Mouse (Mus musculus): ENCODE measurements around the gene Agap1.

The Agap1 gene

DNA sequence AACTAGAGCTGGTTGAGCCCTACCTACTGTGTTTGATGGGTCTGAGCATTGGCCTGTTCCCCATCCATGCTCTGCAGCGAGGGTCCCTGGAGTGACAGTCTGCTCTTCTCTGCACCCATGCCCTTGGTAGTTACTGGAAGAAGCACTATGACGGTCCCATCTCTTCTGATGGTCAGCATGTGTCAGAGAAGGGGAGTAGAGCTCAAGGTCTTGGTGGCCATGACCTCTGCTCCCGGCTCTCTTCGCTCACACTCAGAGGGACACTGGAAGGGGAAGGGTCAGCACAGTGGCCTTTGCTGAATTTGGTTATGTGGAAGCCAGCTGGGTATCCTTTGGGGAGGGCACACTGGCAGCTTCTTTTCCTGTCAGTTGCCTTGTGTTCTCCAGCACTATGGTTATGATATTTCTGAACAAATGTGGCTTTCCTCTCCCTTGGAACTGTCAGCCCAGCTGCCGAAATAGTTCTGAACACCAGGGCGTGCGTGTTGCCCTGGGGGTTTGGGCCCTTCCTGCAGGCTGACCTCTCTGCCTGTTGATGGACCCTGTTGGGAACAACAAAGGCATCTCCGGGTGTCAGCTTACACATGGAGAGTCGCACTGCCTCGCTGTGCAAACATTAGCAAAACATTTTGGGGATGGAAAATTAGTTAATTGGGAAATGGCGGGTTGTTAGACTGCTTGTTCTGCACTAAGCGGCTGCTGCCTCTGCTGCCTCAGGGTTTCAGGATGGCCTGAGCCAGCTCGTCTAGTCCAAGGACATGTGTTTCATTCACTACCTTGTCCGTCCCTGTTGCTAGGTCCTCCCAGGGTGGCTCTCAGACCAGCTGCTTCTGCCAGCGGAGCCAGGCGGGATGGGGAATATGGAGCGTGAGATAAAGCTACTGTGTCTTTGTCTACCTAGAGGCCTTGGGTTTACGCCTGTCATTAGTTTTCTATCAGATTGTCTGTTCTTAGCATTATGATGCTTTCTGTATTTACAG, 93.2 kb downstream of the Agap1 start:
- peak; percentile 42 to 48 for DNase-seq

DNA sequence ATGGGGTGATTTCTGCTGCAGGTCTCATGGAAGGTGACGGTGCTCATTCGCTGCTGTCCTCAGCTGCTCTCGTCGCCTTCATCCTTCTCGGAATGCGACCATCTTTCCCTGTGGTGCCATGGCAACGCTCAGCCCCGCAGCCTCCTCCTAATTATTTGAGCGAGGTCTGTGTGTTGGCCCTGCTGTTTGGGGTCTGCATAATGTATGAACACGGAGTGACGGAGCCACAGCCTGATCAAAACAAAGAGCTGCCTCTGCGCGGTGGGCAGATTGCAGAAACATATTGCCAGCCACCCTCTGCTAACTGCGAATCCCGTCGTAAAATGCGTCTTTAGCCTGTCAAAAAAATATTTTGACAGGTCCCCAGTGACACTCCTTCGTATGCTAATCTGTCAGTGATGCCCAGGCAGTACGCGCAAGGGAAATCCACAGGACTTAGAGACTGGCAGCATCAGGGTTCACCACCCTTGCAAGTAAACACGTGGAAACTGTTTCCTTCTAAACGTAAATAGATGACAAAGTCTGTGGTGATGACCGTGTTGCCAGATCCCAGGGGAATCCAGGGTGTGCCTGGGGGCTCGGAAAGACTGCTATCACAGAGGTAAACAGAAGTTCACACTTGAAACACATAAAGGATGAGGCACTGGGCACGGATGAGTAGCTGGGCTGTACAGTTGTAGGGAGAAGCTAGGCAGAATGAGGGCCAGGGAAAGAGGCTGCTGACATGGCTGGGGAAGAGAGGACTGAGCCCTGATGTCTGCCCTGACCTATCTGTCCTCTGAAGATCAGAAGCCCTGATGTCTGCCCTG, 95.7 kb downstream of the Agap1 start:
- no peak for DNase-seq

DNA sequence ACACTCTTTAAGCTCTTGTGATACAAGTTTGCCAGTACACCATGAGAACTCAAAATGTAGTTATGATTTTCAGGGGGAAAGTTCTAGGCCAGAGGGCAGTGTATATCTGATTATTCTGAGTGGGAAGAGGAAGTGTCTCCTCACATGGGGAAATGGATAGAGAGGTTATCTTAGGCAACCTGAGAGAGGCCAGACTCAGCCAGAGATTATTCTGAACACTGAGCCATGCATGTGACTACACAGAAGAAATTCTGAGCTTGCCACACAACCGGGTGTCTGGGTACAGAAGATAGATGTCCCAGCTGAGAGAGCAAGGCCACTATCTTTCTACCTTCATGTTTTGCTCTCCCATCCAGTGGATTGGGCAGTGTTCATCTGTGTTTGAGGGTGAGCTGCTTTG, 97.9 kb downstream of the Agap1 start:
- no peak for DNase-seq

DNA sequence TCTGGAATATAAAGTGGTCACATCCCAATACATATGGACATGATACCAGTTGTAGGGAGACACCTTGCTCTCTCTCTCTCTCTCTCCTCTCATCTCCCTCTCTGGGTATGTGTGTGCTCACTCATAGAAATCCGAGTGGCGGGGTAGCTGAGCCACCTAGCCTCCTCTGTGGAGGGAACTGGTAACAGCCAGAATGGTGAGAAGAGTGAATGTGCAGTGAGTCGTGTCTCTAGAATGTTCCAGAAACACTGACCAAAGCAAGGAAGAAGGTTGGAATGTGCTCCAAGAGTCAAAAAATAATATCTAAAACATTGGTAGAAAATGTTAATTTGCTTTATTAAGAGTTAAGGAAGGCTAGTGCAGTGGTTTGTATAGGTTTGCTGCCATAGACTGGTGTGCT, 99.2 kb downstream of the Agap1 start:
- DNase-seq, result no peak

DNA sequence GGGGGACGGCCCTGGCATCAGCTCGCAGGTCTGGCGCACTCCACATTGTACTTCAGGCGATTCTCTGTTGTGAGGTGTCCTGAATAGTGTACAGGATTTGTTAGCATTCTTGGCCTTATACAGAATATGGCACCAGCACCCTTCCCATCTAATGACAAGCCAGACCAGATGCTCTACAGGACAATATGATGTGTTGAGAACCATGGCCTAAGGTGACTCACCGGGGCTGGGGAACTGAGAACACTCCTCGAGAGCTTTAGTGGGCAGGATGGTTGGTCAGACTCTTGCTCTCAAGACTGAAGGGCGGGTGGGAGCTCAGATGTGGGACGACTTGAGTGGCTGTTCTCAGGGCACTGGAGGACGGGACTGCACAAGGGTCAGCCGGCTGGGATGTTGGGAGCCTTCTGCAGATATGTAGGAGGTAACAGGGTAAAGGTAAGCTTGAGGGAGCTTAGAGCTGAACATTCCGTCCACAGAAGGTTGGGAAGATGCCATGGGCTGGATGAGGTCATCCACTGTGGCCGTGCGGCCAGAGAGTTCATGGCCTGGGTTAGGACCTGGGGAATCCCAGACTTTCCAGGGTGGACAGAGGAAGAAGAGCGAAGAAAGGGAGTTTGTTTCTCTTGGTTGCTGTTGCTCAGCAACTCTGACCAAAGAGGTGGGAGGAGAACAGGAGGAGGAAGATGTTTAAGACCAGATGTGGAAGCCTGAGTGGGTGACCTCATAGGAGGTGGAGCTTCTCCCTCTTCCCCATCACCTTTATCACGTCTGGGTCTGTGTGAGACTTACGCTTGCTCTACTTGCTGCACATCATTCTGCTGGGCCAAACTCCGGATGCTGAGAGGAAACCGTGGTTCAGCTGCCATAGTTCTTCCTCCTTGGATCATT, 100.6 kb downstream of the Agap1 start:
- no peak for DNase-seq

DNA sequence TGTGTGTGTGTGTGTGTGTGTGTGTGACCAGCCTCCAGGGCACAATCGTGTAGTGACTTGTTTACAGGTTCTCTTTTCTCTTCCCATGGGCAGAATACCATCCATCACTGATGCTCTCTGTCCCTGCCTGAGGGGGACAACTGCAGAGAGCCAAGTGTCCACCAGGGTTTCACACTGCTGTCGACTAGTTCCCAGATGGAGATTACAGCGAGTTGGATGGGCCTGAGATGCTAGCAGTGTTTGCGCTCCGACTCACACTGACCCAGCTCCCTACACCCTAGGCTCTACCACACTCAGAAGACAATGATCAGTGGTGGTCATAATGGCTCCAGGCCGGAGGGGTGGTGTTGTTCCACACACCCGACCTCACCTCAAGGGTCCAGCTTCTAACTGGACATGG, 101.4 kb downstream of the Agap1 start:
- peak; percentile 48 to 67 for DNase-seq

DNA sequence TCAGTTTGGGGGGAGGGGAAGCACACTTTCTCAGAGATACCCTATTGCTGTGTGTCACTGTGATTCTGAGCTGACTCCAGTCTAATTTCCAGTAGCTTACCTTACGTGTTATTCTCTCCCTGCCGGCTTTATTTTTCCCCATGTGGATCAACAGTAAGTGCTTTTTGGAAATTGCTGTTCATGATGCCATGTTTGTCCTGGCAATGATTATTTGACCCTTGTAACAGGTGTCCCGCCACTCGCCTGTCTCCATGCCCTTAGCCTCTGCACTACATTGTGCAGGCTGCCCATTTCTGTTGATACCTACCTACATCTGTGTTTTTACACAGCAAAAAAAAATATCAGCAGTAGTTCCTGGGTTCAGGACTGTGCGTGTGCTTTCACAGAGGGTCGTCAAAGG, 102.8 kb downstream of the Agap1 start:
- no peak for DNase-seq

DNA sequence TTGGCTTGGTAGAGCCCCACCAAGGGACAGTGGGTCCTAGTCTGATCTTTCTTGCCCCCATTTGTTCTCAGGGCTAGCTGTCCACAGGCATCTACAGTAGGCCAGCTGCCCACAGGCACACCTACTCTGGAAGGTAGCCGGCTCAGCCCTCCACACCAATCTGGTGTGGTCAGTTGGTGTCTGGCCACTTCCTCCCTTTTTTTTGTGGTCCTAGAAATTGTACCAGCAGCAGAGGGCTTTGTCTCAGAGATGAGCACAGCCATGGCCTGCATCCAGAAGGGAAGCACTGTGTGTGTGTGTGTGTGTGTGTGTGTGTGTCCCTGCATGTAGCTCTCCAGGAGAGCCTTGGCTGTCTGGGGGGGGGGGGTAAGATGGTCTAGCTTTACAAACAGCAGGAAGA, 103.5 kb downstream of the Agap1 start:
- DNase-seq, result peak; percentile 39 to 61

DNA sequence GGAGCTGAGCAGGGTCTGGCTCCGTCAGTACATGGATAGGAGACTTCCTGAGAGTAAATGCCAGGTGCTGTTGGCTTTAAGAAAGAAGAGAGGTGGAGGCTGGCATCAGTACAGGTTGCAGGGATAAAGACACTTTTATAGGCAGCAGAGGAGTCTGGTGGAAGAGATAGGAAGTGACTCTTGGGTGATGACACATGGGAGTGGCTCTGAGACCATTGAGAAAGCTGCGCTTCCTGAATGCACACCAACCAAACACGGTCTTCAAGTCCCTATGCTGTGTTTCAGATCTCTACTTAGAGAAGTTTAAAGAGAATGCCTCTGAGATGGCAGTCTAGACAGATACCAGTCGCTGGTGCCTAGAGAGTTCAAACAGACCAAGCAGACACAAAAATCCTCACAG, 108.8 kb downstream of the Agap1 start:
- DNase-seq, result no peak

DNA sequence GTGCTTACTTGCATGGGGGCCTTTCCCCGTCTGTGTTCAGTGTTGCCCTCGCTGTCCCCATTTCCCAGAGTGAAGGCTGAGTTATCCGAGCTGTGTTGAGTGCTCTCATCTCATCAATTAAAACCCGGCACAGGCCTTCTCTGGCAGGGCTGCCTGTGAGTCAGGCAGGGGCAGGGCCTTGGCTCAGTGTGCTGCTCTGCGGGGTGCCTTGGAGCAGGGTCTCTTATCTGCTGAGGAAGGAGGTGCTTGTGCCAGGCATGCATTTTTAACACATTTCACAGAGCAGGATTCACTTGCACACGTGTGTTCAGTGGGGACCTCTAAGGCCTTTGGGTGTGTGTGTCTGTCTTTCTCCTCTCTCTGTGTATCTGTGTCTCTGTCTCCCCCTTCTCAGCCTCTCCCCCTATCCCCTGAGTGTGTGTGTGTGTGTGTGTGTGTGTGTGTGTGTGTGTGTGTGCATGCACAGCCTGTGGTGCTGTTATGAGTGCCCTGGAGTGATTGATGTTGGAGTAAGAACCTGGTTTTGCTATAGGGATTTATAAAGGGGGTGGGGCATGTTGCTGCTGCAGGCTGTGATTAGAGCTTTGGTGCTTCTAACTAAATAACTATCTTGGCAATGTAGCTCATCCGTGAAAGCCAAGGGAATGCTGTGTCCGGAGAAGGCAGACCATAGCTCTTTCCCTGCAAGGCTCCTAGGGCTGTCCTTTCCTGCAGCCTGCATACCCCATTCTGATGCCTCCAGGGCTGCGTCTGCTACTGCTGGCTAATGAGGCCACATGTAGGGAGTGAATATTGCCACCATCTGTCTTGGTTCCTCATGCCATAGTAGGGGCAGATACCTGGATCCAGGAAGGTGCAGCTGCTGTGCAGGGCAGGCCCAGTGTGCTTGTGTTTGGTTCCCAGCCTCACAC, 112.2 kb downstream of the Agap1 start:
- DNase-seq, result peak; percentile 66 to 75

DNA sequence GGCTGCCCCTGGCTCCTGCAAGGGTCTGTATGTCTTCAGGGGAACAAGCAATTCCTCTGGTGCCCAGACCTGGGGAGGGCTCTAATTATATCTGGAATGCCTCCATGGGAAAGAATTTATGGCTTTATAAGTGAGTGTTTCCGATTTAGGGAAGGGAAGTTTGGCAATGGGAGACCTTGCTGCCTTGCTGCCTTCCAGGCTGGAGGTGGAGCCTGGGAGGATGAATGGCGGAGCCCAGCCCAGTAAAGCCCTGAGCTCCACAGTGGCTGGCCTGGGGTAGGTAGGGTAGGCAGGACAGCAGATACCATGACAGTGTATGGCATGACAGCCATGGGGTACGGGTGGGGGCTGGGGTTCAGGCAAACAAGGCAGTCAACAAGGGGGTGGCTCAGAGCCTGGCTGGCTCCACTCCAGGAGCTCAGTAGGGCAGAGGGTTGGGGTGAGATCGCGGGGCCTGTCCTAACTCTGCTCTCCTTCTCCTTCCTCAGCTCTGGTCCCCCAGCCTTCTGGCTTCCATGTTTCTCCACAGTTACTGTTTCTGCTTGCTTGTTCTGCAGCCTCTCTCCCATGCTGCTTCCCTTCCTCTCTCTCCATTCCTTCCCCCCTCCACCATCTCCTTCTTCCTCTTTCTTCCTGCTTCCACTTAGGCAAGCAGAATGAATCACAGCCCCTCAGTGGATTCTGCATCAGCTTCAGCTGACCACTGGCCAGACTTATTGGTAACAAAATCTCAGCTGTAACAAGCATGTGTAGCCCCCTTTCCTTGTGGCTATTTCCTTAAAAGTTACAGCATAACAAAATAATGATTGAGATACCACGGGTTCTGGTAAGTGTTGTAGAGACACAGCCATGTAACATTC, 114.2 kb downstream of the Agap1 start:
- DNase-seq, result peak in 1 of 2 experiments; percentile 42

DNA sequence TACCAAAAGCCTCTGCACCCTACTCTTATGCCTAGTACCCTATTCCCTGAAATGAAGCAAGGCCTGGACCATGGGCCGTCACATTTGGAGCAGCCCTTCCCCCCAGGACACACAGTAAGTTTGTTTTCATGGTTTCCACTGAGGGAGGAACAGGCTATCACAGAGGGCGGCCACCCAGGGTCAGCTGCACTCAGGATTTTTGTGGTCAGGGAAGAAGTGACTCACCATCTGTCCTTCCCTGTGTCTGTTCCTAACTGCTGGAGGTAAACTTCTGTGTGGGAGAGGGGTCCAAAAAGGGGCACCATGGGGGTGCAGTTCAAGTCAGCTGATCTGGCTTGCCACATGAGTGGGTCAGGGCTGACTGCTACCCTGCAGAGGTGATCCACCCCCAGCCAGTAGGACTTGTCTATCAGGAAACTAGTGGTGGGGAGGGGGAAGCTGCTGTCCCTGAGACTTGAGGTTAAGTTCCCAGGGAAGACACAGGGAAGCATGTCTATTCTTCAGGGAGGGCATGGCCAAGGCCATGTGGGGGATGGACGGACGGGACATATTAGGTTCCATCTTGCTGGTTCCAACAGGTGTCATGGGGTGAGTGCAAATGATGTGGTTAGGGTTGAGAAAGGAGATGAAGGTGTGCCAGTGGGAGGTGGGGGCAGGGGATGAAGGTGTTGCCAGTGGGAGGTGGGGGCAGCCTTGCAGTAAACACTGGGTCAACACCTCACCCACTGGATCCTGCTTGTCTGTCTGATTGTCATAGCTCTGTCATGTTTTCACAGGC, 116.1 kb downstream of the Agap1 start:
- DNase-seq, result no peak

DNA sequence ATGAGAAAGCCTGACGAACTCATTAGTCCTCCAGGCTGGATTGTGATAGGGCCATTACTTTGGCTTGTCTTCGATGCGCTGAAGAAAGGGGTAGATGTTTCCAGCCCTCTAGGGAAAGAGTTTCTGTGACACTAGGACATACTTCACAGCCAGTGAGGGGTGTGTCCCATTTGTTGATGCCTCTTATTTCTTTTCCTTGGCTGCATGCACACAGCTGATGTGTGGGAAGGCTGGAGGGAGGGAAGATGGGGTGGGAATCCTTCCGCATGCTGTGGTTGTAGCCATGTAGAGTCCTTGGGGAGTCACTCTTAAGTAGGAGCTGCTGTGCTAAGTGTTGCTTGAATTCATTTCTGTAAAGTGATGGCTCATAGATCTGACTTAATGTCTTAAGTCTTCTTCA, 118.9 kb downstream of the Agap1 start:
- DNase-seq, result no peak

DNA sequence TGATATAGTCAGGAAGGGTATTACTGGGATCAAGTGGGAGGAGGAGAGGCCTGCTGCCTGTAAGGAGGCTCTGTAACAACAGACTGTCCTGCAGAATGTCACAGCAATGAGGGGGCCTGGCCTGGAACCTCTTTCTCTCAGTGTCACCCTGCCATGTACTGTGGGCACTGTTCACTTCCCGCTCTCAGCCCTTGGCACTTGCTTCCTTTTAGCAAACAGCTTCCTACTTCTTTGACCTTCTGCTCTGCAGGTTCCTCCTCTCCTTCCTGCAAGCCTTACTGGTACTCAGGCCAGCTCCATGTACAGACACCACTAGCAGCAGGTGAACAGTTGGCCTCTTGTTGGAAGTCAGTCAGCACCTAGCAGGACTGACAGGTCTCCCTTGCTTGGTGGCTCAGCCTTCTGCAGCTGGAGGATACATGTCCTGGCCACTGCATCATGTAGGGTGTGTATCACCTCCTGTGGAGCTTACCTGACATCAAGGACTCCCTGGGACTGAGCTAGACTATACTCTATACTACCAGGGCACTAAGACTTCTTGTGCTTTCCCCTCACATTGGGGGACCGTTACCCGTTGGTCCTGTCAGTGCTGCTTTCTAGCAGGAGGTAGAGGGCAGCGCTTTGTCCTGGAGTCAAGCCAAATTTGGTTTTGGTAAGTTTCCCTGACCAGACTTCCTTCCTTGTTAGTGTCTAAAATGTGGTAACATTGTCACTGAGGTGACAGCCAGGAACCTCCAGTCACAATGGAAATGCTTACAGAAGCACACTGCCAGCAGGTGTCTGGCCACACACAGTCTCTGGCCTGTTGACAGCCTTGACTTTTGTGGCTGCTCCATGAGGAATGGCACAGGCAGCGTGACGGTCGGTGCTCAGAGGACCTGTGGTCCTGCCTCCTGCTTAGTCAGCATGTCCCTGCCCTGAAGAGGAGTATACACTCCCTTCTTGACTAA, 120.6 kb downstream of the Agap1 start:
- DNase-seq, result peak in 1 of 2 experiments; percentile 64

DNA sequence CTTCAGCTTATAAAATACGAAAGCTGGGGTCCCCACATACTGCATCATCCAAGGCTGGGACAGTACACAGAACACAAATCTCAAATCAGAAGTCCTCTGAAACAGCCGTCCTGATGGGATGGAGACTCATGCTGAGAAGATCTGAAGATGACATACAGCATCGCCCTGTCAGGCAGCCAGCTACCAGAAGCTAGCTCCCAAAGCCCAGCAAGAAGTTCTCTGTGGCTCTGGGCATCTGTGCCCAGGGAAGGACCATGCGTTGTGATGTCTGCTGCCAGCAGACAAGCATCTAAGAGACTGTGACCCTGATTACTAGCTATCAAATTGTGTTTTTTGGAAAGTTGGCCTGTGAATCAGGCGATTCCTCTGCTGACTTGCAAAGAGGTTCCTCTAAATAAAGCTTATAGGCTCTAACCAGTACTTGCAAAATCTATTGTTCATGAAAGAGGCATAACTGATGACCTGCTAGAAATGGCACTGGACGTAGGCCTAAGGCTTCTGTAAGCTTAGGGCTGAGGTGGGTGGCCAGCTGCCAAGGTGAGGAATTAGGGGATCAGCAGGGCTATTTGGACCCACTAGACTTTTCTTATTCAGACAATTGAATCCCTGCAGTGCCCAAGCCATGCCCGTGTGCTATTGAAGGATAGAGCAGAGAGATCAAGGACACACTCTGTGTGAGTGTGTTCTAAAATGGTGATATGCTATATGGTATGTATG, 121.7 kb downstream of the Agap1 start:
- DNase-seq, result peak; percentile 46 to 62

DNA sequence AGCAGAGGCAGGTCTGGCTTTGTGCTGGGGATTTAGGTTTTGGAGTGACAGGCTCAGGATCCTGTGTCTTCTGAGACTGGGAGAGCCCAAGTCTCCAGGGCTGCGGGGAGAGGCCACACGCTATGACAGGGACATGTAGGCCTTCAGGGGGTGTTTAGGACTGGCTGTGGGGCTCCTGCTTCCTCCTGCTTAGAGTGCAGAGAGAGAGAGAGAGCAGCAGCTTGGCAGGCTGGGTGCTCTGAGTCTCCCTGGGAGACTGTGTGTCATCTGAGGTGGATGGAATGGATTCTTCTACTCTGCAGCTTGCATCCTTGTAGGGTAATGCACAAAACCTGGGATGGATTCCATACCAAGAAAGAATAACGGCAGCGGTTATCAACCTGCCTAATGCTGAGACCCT, 122.4 kb downstream of the Agap1 start:
- DNase-seq, result peak; percentile 76 to 82

DNA sequence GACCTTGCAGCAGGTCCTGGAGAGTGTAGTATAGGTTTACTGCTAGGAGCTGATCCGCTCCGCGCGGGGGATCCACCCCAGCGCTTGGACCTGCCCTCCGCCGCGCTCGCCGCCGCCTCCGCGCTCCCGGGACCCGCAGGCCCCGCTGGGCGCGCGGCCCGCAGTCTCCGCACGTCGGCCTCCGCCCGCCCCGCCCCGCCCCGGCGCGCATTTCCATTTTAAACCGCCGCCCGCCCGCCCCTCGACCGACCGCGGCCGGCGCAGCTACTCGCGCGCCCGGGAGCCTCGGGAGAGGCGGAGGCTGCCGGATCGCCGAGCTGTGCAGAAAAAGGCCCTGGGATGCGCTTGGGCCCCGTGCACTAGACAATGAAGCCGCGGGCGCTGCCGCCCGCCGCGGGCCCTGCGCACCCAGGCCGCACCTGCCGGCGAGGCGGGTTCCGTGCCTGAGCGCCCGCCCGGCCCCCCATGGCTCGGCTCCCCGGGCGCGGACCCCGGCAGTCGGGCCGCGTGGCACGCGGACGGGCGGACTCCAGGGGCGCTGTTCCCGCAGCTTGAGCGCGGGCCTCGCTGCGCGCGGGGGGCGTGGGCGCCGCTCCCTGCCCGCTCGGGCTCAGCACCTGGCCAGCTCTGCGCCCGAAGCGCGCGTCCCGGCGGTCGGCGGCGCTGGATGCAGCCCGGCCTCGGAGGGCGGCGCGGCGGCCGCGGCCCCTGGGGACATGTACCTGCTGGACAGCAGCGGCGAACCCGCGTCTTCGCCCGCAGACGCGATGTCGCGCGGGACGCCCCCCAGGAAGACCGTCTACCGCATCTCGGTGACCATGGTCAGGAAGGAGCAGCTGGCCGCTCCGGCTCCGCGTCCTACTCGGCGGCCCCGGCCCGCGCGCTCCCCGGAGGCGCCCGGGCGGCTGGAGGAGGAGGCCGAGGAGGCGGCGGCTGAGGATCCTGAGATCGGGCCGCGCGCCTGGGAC, 125.7 kb downstream of the Agap1 start:
- peak; percentile 94 to 97 for DNase-seq

Data from cerebellum, postnatal 25 days (tissue).